Mouse (Mus musculus) thymus, postnatal 36 days (tissue): ENCODE data around the gene Rab44.
"Not testable (repeated sequence)": the region's sequence is repeated elsewhere in the genome, so short reads cannot be mapped to it uniquely, and the experiment has no call there.

ENCODE experiments used
- DNase-seq, 2 experiments: peaks; one replicate each; pipeline ENCODE4 v3.0.0; 2022; ENCODE audit warnings: mixed read lengths in 2 of 2

The Rab44 gene

GRCm38 (mm10) chr17:29113591-29114352, at the start of gene Rab44:
Gene Rab44 (plus strand): TSS chr17:29114145.
- DNase-seq = peak in 1 of 2 experiments; percentile 2

GRCm38 (mm10) chr17:29065245-29065940, 48.6 kb upstream of the Rab44 start:
- no peak for DNase-seq

GRCm38 (mm10) chr17:29065971-29066370, 48.0 kb upstream of the Rab44 start:
- DNase-seq = no peak

GRCm38 (mm10) chr17:29067416-29067815, 46.5 kb upstream of the Rab44 start:
- DNase-seq = not testable (repeated sequence)

- DNase-seq = no peak
Observed at GRCm38 (mm10) chr17:29067847-29068246, 46.1 kb upstream of the Rab44 start.

- no peak for DNase-seq
Observed at GRCm38 (mm10) chr17:29069063-29069462, 44.9 kb upstream of the Rab44 start.

GRCm38 (mm10) chr17:29071820-29072219, 42.1 kb upstream of the Rab44 start:
- DNase-seq = no peak

GRCm38 (mm10) chr17:29072701-29073307, 41.1 kb upstream of the Rab44 start:
- no peak for DNase-seq

GRCm38 (mm10) chr17:29073313-29073712, 40.6 kb upstream of the Rab44 start:
- DNase-seq = no peak

GRCm38 (mm10) chr17:29074085-29074484, 39.9 kb upstream of the Rab44 start:
- no peak for DNase-seq

GRCm38 (mm10) chr17:29076235-29076634, 37.7 kb upstream of the Rab44 start:
- DNase-seq = no peak

- no peak for DNase-seq
Observed at GRCm38 (mm10) chr17:29077786-29078509, 36.0 kb upstream of the Rab44 start.

GRCm38 (mm10) chr17:29078519-29079383, 35.2 kb upstream of the Rab44 start:
- no peak for DNase-seq

GRCm38 (mm10) chr17:29080758-29081617, 33.0 kb upstream of the Rab44 start:
- no peak for DNase-seq

GRCm38 (mm10) chr17:29081618-29082381, 32.1 kb upstream of the Rab44 start:
- peak; percentile 54 to 73 for DNase-seq

- no peak for DNase-seq
Observed at GRCm38 (mm10) chr17:29083586-29083985, 30.4 kb upstream of the Rab44 start.

GRCm38 (mm10) chr17:29084656-29085055, 29.3 kb upstream of the Rab44 start:
- no peak for DNase-seq

- DNase-seq = no peak
Observed at GRCm38 (mm10) chr17:29085266-29085665, 28.7 kb upstream of the Rab44 start.

GRCm38 (mm10) chr17:29086916-29087315, 27.0 kb upstream of the Rab44 start:
- DNase-seq = no peak

- peak in 1 of 2 experiments; percentile 2 for DNase-seq
Observed at GRCm38 (mm10) chr17:29090776-29091175, 23.2 kb upstream of the Rab44 start, which contains the start of gene Cdkn1a. Gene Cdkn1a (plus strand): TSS chr17:29090976.
